In genomic region chr15:12822416-12823395, GRCm38 (mm10) we compare ENCODE assay signal across 13 mouse cellular contexts. TPM values are rescaled to one million over a fixed set of nuclear protein-coding genes. Genes with fewer than 3 reads are reported as not detected.
DNase-seq lines count a peak whose midpoint lies in the region; ATAC-seq and TF ChIP-seq lines count a peak whose summit lies in the region.
"Had no signal": no experiment of that assay in that cellular context is flagged by ENCODE, and none has a peak within 500 bp of the region (broad histone marks: within the 10 kb centered on the region; RNA-seq: fewer than 3 reads in every experiment).

No protein-coding gene starts in this region.

- TF ChIP-seq EP300 in liver, postnatal 0 days (IDR thresholded peaks at IDR 0.05; ENCODE audit: low read depth), result no peak

- peaks cover 66% of the 10 kb centered on the region for H3K36me3 ChIP-seq in erythroblast, embryonic 14.5 days (ENCODE audit: control insufficient read depth)
- H3K36me3 ChIP-seq in midbrain, embryonic 10.5 days, result peaks cover 67% of the 10 kb centered on the region
- peaks cover 49% of the 10 kb centered on the region for H3K36me3 ChIP-seq in midbrain, embryonic 14.5 days (ENCODE audit: control insufficient read depth, insufficient read depth, low read length)
- peaks cover 60% of the 10 kb centered on the region for H3K36me3 ChIP-seq in embryonic facial prominence, embryonic 14.5 days (ENCODE audit: control insufficient read depth, insufficient read depth, low read length)
- H3K36me3 ChIP-seq in liver, postnatal 0 days (replicated peaks; ENCODE audit: insufficient read depth, low read length), result peaks cover 40% of the 10 kb centered on the region

- no peak for ATAC-seq in erythroblast, adult 5-6 weeks (replicated peaks; ENCODE audit: low FRiP score, poor library complexity, severe bottlenecking)
- no peak for ATAC-seq in midbrain, embryonic 14.5 days (ENCODE audit: low FRiP score, low TSS enrichment)
- no peak for ATAC-seq in embryonic facial prominence, embryonic 14.5 days (ENCODE audit: low read depth)
- ATAC-seq in liver, postnatal 0 days, result no peak

- no peak overlapping the region for H3K27ac ChIP-seq in midbrain, embryonic 10.5 days (replicated peaks)
- no peak overlapping the region for H3K27ac ChIP-seq in midbrain, embryonic 14.5 days (replicated peaks; ENCODE audit: low read depth, low read length)
- H3K27ac ChIP-seq in embryonic facial prominence, embryonic 14.5 days (replicated peaks; ENCODE audit: low read depth, low read length), result no peak overlapping the region
- H3K27ac ChIP-seq in liver, postnatal 0 days (ENCODE audit: low read depth), result peak overlapping the region; percentile 60; the same call in 1 of the 2 replicates
- H3K27ac ChIP-seq: heart, embryonic 15.5 days; macrophage had no signal

- H3K4me2 ChIP-seq in midbrain, embryonic 14.5 days (ENCODE audit: low read length), result no peak overlapping the region
- H3K4me2 ChIP-seq in embryonic facial prominence, embryonic 14.5 days (ENCODE audit: low read depth, low read length), result 0 out of 2 replicates have a peak overlapping the region, but pooled peaks have one; percentile 57
- H3K4me2 ChIP-seq in liver, postnatal 0 days (ENCODE audit: low read depth, low read length), result peak overlapping the region; percentile 86

- 73% methylated on average over 9 of the region's 9 CpGs for WGBS in midbrain, embryonic 10.5 days
- 78% methylated on average over 9 of the region's 9 CpGs for WGBS in midbrain, embryonic 14.5 days
- WGBS in embryonic facial prominence, embryonic 14.5 days, result 74% methylated on average over 9 of the region's 9 CpGs
- 54% methylated on average over 9 of the region's 9 CpGs for WGBS in liver, postnatal 0 days (ENCODE audit: insufficient replicate concordance)

- no peaks in the 10 kb centered on the region for H3K9me3 ChIP-seq in erythroblast, embryonic 14.5 days (ENCODE audit: control insufficient read depth, low read length)
- H3K9me3 ChIP-seq in midbrain, embryonic 10.5 days (replicated peaks), result no peaks in the 10 kb centered on the region
- no peaks in the 10 kb centered on the region for H3K9me3 ChIP-seq in midbrain, embryonic 14.5 days (ENCODE audit: control insufficient read depth, low read length)
- H3K9me3 ChIP-seq in embryonic facial prominence, embryonic 14.5 days (ENCODE audit: control insufficient read depth, low read length), result no peaks in the 10 kb centered on the region
- H3K9me3 ChIP-seq in liver, postnatal 0 days (ENCODE audit: low read length), result no peaks in the 10 kb centered on the region
- H3K9me3 ChIP-seq: heart, embryonic 15.5 days had no signal

- H3K4me1 ChIP-seq in erythroblast, embryonic 14.5 days (ENCODE audit: control insufficient read depth), result peaks cover 63% of the 10 kb centered on the region
- peaks cover 29% of the 10 kb centered on the region for H3K4me1 ChIP-seq in midbrain, embryonic 10.5 days
- H3K4me1 ChIP-seq in midbrain, embryonic 14.5 days (ENCODE audit: control insufficient read depth, insufficient read depth, low read length), result peaks cover 21% of the 10 kb centered on the region
- peaks cover 11% of the 10 kb centered on the region for H3K4me1 ChIP-seq in embryonic facial prominence, embryonic 14.5 days (ENCODE audit: control insufficient read depth, insufficient read depth, low read length)
- H3K4me1 ChIP-seq in liver, postnatal 0 days (ENCODE audit: insufficient read depth), result peaks cover 27% of the 10 kb centered on the region

- no peaks in the 10 kb centered on the region for H3K27me3 ChIP-seq in erythroblast, embryonic 14.5 days (ENCODE audit: control insufficient read depth)
- H3K27me3 ChIP-seq in midbrain, embryonic 10.5 days (ENCODE audit: low read depth, poor library complexity, severe bottlenecking), result no peaks in the 10 kb centered on the region
- no peaks in the 10 kb centered on the region for H3K27me3 ChIP-seq in midbrain, embryonic 14.5 days (ENCODE audit: control insufficient read depth, insufficient read depth, low read length)
- H3K27me3 ChIP-seq in embryonic facial prominence, embryonic 14.5 days (replicated peaks; ENCODE audit: control insufficient read depth, insufficient read depth, low read length), result no peaks in the 10 kb centered on the region
- no peaks in the 10 kb centered on the region for H3K27me3 ChIP-seq in liver, postnatal 0 days (ENCODE audit: insufficient read depth, low read length)
- H3K27me3 ChIP-seq: heart, embryonic 15.5 days had no signal

- no peak for TF ChIP-seq CTCF in liver, postnatal 0 days (IDR thresholded peaks at IDR 0.05; ENCODE audit: low read depth)

- H3K9ac ChIP-seq in midbrain, embryonic 14.5 days (replicated peaks; ENCODE audit: low read length), result no peak overlapping the region
- no peak overlapping the region for H3K9ac ChIP-seq in embryonic facial prominence, embryonic 14.5 days (ENCODE audit: low read depth, low read length)
- peak overlapping the region; percentile 95 for H3K9ac ChIP-seq in liver, postnatal 0 days (replicated peaks)

- peak overlapping the region; percentile 74 for H3K4me3 ChIP-seq in erythroblast, embryonic 14.5 days (replicated peaks)
- peak overlapping the region; percentile 79 for H3K4me3 ChIP-seq in midbrain, embryonic 10.5 days
- H3K4me3 ChIP-seq in midbrain, embryonic 14.5 days (replicated peaks; ENCODE audit: low read depth, low read length), result no peak overlapping the region
- H3K4me3 ChIP-seq in embryonic facial prominence, embryonic 14.5 days (ENCODE audit: low read depth, low read length), result no peak overlapping the region
- peak overlapping the region; percentile 95 for H3K4me3 ChIP-seq in liver, postnatal 0 days (ENCODE audit: low read depth, low read length)

- no peak for DNase-seq in midbrain, embryonic 10.5 days (ENCODE audit: low spot score)
- DNase-seq in midbrain, embryonic 14.5 days, result no peak
- DNase-seq in embryonic facial prominence, embryonic 14.5 days (ENCODE audit: low spot score), result no peak
- no peak for DNase-seq in liver, postnatal 0 days
- no peak for DNase-seq in left cerebral cortex, adult 18-20 months (ENCODE audit: low spot score in 2 of 2)
- no peak for DNase-seq in gastrocnemius, postnatal 4 days (ENCODE audit: low spot score in 2 of 2)
- DNase-seq: adrenal gland, postnatal 10 days; gastrocnemius, postnatal 10 days; thymus, postnatal 25 days had no signal

RNA-seq across cellular contexts. Expression of gene 6030458C11Rik, which starts 1.7 kb away (rescaled TPM):
- polyA plus RNA-seq in erythroblast, embryonic 14.5 days (2012), result 1.1 TPM in 2 replicates
- total RNA-seq in erythroblast, adult 5-6 weeks (2015; ENCODE audit: low replicate concordance), result 9.8 and 13.6 TPM in 2 replicates
- 12.8 and 17.2 TPM in 2 replicates for total RNA-seq in erythroblast, adult 5-6 weeks (2017; ENCODE audit: low replicate concordance)
- polyA plus RNA-seq in midbrain, embryonic 10.5 days (2016; fragmentation: Nextera tagmentation; extraction: Ambion mirVana), result 42.6 and 44.6 TPM in 2 replicates
- polyA plus RNA-seq in midbrain, embryonic 14.5 days (2014; fragmentation: Nextera tagmentation; extraction: Ambion mirVana), result 24.1 and 25.7 TPM in 2 replicates
- 20.6 and 23.9 TPM in 2 replicates for polyA plus RNA-seq in embryonic facial prominence, embryonic 14.5 days (2014; fragmentation: Nextera tagmentation; extraction: Ambion mirVana)
- 18.9 and 19.5 TPM in 2 replicates for polyA plus RNA-seq in liver, postnatal 0 days (2015; fragmentation: Nextera tagmentation; extraction: Ambion mirVana)
- total RNA-seq in left cerebral cortex, adult 18-20 months (2021), result 10 to 100 TPM; 24.5 to 26.1 TPM
- total RNA-seq in gastrocnemius, postnatal 4 days (2021), result 10 to 100 TPM; 16.3 to 19.1 TPM

RNA-seq across cellular contexts. Expression of gene Drosha, which starts 1.9 kb away (rescaled TPM):
- polyA plus RNA-seq in erythroblast, embryonic 14.5 days (2012), result 7.8 and 8.8 TPM in 2 replicates
- 13.0 and 13.8 TPM in 2 replicates for total RNA-seq in erythroblast, adult 5-6 weeks (2015; ENCODE audit: low replicate concordance)
- total RNA-seq in erythroblast, adult 5-6 weeks (2017; ENCODE audit: low replicate concordance), result 8.1 and 8.5 TPM in 2 replicates
- 77.9 and 81.3 TPM in 2 replicates for polyA plus RNA-seq in midbrain, embryonic 10.5 days (2016; fragmentation: Nextera tagmentation; extraction: Ambion mirVana)
- polyA plus RNA-seq in midbrain, embryonic 14.5 days (2014; fragmentation: Nextera tagmentation; extraction: Ambion mirVana), result 45.7 and 63.2 TPM in 2 replicates
- 38.8 and 43.1 TPM in 2 replicates for polyA plus RNA-seq in embryonic facial prominence, embryonic 14.5 days (2014; fragmentation: Nextera tagmentation; extraction: Ambion mirVana)
- 4.5 and 5.2 TPM in 2 replicates for polyA plus RNA-seq in liver, postnatal 0 days (2015; fragmentation: Nextera tagmentation; extraction: Ambion mirVana)
- 10 to 100 TPM; 87.5 to 90.5 TPM for total RNA-seq in left cerebral cortex, adult 18-20 months (2021)
- 10 to 100 TPM; 39.0 to 39.2 TPM for total RNA-seq in gastrocnemius, postnatal 4 days (2021)

Comparison
In these comparisons a context has a peak if more than half of its experiments do, and no peak if none do; other contexts are left out.
1. H3K4me3 ChIP-seq: peak in erythroblast, embryonic 14.5 days (single experiment), midbrain, embryonic 10.5 days (single experiment) and liver, postnatal 0 days (single experiment); none in midbrain, embryonic 14.5 days (single experiment) and embryonic facial prominence, embryonic 14.5 days (single experiment).